Mouse (Mus musculus) brain, adult 10 weeks (tissue): Measurements from ENCODE around the gene Gtf2a2. TPM values are rescaled to one million over a fixed set of nuclear protein-coding genes. Genes with fewer than 3 reads are reported as not detected.

Source experiments
- polyA plus RNA-seq: library from polyadenylated mRNA; stranded (reverse); fragments of 350-450 nt; fragmentation: Illumina TruSeq; extraction: RNeasy Lipid Tissue Mini Kit (QIAGEN cat#74804); gene quantifications from one replicate; pipeline ENCODE4 v1.2.3, GENCODE M21; 2015; ENCODE audit warnings: low read depth, low replicate concordance

Gtf2a2 gene
- 84.9 TPM for polyA plus RNA-seq

GRCm38 (mm10) chr9:70012408-70012901 lies at the start of gene Gtf2a2:
Gene Gtf2a2 (plus strand): TSS chr9:70012550.

GRCm38 (mm10) chr9:69989303-69990121 lies 22.8 kb upstream of the Gtf2a2 start, which contains the start of gene Bnip2:
Gene Bnip2 (plus strand): TSS chr9:69989466.

GRCm38 (mm10) chr9:70037988-70038387 lies 25.6 kb downstream of the Gtf2a2 start, which contains the start of gene Gcnt3:
Gene Gcnt3 (minus strand): TSS chr9:70038088.

Other genes with a start within 250 kb of the Gtf2a2 start
- gene Bnip2, start 23.1 kb upstream of the Gtf2a2 start, polyA plus RNA-seq: 37.8 TPM
- not detected for gene Gcnt3, start 25.5 kb downstream of the Gtf2a2 start, polyA plus RNA-seq
- 119 TPM for gene Fam81a, start 130.0 kb downstream of the Gtf2a2 start, polyA plus RNA-seq
- 9.2 TPM for gene Myo1e, start 194.8 kb downstream of the Gtf2a2 start, polyA plus RNA-seq